Mouse (Mus musculus): ENCODE data around the gene Dgke.

Gene Dgke

GRCm38 (mm10) chr11:89030552-89030951 is 36.1 kb downstream of the Dgke start:
- CTCF ChIA-PET: interaction anchor here (0.5 to 3.9 kb wide), 16 partner anchors 9 to 44 kb away, joined by 3 to 18 read pairs (median 4); no protein-coding TSS in a partner anchor
- POLR2A ChIA-PET: interaction anchor here (0.6 to 5.2 kb wide), 43 partner anchors 9 to 101 kb away, joined by 3 to 61 read pairs (median 5); partner anchors contain the start of genes Dgke (in 1 of the 4) and Trim25 (in 1 of the 4)

DNA sequence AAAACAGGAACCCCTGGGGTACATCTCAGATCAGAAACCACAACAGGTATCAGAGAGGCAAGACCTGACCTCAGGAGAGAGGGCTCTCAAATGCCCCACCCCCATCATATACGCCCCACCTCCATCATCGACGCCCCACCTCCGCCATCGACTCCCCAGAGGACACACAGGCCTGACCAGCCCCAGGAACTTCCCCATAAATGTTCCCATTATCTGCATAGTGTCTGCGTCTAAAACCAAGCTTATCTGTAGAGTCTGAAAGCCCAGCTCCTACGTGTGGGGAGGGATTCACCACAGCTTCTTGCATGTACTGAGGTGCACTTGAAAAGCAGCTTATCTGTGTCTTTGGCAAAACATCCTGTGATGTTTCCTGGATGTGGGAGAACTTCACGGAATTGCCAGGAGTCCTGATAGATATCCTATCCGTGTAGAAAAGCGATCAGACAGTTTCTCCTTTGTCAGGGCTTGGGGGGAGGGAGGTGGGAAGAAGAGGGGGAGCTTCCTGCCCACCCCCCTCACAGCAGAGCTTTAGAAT is 37.7 kb downstream of the Dgke start:
- CTCF ChIA-PET: interaction anchor here (0.7 to 3.9 kb wide), 13 partner anchors 8 to 53 kb away, joined by 3 to 18 read pairs (median 4); no protein-coding TSS in a partner anchor
- POLR2A ChIA-PET: interaction anchor here (0.6 to 5.2 kb wide), 39 partner anchors 7 to 96 kb away, joined by 3 to 61 read pairs (median 4); partner anchors contain the start of genes Coil (in 1 of the 4) and Trim25 (in 1 of the 4)

DNA sequence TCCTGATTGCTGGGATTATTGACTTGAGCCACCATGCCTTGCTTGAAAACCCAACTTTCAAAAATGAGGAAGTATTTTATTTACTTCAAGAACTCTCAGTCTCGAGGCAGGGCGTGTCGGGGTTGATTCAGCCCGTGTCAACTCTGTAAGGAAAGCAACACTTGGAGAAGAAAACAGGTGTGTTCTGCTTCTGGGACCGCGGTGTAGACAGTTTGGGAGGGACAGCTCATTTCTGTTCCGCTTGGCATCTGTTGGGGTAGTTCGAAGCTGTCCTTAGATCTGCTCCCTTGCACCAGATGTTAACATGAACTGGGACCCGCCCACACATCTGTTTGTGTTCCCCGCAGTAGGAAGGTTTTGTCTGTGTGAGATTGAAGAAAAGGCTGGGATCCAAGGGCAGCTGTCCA is 38.7 kb downstream of the Dgke start:
- POLR2A ChIA-PET: interaction anchor here in 3 of 4 experiments (0.5 to 5.2 kb wide), 20 partner anchors 9 to 118 kb away, joined by 3 to 61 read pairs (median 4); partner anchors contain the start of genes Coil (in 1 of the 3) and Trim25 (in 1 of the 3)
- CTCF ChIA-PET: interaction anchor here in 3 of 4 experiments (1.0 to 3.9 kb wide), 6 partner anchors 12 to 52 kb away, joined by 3 to 15 read pairs (median 3); no protein-coding TSS in a partner anchor

DNA sequence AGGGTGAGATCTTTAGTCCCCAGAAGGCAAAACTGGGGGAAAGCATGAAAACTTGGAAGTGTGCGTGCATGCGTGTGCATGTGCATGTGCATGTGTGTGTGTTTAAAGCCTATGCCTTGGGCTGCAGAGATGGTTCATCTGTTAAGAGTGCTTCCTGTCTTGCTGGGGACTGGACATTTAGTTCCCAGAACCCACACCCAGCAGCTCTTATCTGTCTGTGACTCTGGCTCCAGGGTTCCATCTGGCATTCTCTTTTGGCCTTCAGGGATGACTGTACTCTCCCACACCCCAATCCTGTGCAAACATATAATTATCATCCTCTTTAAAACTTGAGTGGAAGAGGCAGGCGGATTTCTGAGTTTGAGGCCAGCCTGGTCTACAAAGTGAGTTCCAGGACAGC is 40.5 kb downstream of the Dgke start:
- CTCF ChIA-PET: interaction anchor here in 2 of 4 experiments (0.6 to 1.6 kb wide), 5 partner anchors 14 to 50 kb away, joined by 3 to 5 read pairs (median 3); no protein-coding TSS in a partner anchor
- POLR2A ChIA-PET: interaction anchor here in 3 of 4 experiments (0.6 to 1.9 kb wide), 9 partner anchors 9 to 1113 kb away, joined by 3 to 12 read pairs (median 3); no protein-coding TSS in a partner anchor

DNA sequence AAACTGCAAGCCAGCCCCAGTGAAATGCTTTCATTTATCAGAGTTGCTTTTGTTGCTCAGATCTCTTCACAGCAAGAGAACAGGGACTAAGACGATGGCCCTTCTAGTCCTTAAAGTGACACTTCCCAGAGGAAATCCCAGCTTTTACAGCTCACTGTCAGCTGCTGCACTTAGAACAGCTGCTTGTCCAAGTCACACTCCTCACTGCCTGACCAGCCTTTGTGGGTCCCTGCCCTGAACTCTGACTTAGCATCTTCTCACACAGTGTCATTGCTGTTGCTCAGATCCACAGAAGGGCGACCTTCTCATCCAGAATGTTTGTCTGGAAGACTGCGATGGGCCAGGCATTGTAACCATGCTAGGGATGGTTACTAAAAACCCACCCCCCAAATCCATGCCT is 41.0 kb downstream of the Dgke start:
- POLR2A ChIA-PET: interaction anchor here in 2 of 4 experiments (0.8 to 1.9 kb wide), 7 partner anchors 16 to 33 kb away, joined by 3 to 12 read pairs (median 3); no protein-coding TSS in a partner anchor
- CTCF ChIA-PET: interaction anchor here in 1 of 4 experiments (1.6 kb wide), 1 partner anchor 32 kb away, joined by 5 read pairs; no protein-coding TSS in a partner anchor

DNA sequence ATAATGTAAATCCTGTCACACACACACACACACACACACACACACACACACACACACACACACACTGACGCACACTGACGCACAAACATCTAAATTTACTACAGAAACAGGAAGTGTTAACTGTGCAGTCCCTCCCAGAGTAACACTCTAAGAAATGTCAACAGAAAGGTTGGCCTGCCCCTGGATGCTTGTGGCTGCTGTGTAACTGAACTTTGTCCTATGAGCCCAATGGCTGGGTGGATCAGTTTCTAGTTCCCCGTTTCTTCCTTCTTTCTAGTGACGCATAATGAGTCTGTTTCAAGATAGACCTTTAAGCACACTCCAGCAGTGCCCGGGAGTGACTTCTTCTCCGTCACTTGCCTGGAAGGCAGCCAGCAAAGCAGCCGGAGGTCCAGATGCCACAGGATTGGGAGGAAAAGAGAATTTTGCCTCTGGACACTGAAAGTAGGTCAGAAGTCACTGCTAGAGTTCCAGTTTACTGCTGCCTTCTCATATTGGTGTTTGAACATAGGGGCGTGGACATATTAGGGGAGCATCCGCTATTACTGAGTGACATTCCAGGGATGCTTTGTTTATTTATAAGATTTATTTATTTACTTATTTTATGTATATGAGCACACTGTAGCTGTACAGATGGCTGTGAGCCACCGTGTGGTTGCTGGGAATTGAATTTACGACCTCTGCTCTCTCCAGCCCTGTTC is 42.3 kb downstream of the Dgke start:
- POLR2A ChIA-PET: interaction anchor here in 3 of 4 experiments (0.6 to 11.1 kb wide), 10 partner anchors 8 to 107 kb away, joined by 3 to 218 read pairs (median 3); partner anchors contain the start of gene Trim25 (in 2 of the 3)
- CTCF ChIA-PET: interaction anchor here in 1 of 4 experiments (0.7 kb wide), 1 partner anchor 34 kb away, joined by 3 read pairs; no protein-coding TSS in a partner anchor

GRCm38 (mm10) chr11:89023477-89023876 is 43.2 kb downstream of the Dgke start:
- POLR2A ChIA-PET: interaction anchor here in 3 of 4 experiments (0.7 to 11.1 kb wide), 7 partner anchors 12 to 122 kb away, joined by 3 to 218 read pairs (median 18); partner anchors contain the start of gene Trim25 (in 2 of the 3)
- CTCF ChIA-PET: interaction anchor here in 2 of 4 experiments (0.7 to 1.0 kb wide), 2 partner anchors 27 to 35 kb away, joined by 3 read pairs; no protein-coding TSS in a partner anchor

GRCm38 (mm10) chr11:89022120-89022731 is 44.4 kb downstream of the Dgke start:
- POLR2A ChIA-PET: interaction anchor here (0.6 to 11.1 kb wide), 52 partner anchors 8 to 90 kb away, joined by 3 to 218 read pairs (median 7); partner anchors contain the start of genes Trim25 (in 3 of the 4), Coil (in 2 of the 4), Dgke (in 1 of the 4) and Scpep1 (in 1 of the 4)
- CTCF ChIA-PET: interaction anchor here (0.6 to 4.5 kb wide), 27 partner anchors 7 to 968 kb away, joined by 3 to 30 read pairs (median 5); partner anchors contain the start of gene Trim25 (in 1 of the 4)

DNA sequence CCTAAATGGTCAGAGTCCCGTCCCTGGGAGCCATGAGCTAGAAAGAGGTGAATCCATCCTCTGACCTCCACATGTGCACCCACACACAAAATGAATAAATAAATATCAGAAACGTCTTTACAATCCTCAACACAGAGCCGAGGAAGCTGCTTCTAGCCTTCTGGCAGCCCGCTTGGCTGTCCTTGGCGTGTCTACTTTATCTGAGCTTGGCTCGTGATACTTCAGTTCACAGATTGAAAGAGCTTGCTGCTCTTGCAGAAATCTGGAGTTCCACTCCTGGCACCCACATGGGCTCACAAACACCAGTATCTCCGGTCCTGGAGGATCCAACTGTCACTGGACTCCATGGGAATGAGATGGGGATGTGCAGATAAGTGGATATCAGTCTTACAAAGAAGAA is 45.0 kb downstream of the Dgke start:
- ChIA-PET POLR2A (interaction anchor here (0.6 to 11.1 kb wide), 51 partner anchors 8 to 164 kb away, joined by 3 to 218 read pairs (median 7); partner anchors contain the start of genes Trim25 (in 4 of the 4), Coil (in 2 of the 4), Dgke (in 1 of the 4) and Scpep1 (in 1 of the 4)), CTCF (interaction anchor here (0.6 to 4.5 kb wide), 32 partner anchors 8 to 967 kb away, joined by 3 to 30 read pairs (median 5); partner anchors contain the start of gene Trim25 (in 2 of the 4))

- CTCF ChIA-PET: interaction anchor here (0.5 to 4.5 kb wide), 29 partner anchors 9 to 172 kb away, joined by 3 to 30 read pairs (median 5); partner anchors contain the start of gene Trim25 (in 2 of the 4)
- POLR2A ChIA-PET: interaction anchor here (0.6 to 11.1 kb wide), 44 partner anchors 8 to 163 kb away, joined by 3 to 218 read pairs (median 7); partner anchors contain the start of genes Trim25 (in 4 of the 4) and Dgke (in 1 of the 4)
Observed at GRCm38 (mm10) chr11:89020681-89021305, 45.9 kb downstream of the Dgke start.

DNA sequence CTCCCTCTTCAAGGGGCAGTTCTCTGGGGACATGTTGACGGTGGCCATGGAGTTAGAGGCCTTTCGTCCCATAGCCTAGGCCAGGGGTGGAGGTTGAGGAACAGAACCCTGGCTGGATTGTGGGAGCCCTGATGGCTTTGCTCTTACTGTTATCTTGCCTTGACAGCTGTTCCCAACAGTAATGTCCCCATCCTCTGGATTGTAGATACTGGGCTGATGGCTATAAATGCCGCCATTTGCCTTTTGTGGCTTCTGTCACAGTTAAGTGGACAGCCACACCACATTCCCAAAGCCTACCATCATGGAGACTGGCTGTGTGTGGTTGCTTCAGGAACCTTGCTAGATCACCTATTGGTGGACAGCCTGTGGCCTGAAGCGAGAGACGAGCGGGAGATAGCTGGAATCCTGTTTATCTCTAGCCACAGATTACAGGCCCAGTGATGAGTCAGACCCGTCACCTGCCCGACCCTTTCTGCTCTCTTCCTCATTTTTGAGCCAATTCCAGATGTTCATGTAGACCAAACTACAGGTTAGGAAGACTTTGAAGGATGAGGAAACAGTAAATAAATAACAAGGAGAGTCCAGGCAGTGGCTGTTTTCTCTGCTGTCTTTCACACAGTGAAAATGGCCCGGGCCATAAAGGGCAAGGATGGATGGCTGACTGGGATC is 49.0 kb downstream of the Dgke start:
- CTCF ChIA-PET: interaction anchor here in 1 of 4 experiments (2.3 kb wide), 1 partner anchor 24 kb away, joined by 6 read pairs; no protein-coding TSS in a partner anchor
- POLR2A ChIA-PET: interaction anchor here in 2 of 4 experiments (0.6 to 11.1 kb wide), 21 partner anchors 7 to 55 kb away, joined by 3 to 218 read pairs (median 4); partner anchors contain the start of gene Trim25 (in 2 of the 2)

DNA sequence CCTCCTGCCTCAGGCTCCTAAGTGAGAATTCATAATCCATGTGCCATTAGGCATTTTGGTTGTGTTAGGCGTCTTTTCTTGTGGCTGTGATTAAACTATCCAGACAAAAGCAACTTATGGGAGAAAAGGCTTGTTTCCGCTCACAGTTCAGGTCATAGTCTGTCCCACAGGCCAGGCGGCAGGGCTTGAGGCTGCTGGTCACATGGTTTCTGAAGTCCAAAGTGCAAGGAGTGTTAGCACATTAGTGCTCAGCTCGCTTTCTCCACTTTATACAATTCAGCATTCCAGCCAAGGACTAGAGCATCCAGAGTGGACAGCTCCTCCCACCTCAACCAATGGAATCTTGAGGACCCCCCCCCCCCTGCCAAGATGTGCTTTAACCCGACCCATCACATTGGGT is 54.4 kb downstream of the Dgke start:
- POLR2A ChIA-PET: interaction anchor here in 3 of 4 experiments (0.8 to 8.1 kb wide), 11 partner anchors 8 to 47 kb away, joined by 3 to 103 read pairs (median 4); partner anchors contain the start of gene Trim25 (in 2 of the 3)
- CTCF ChIA-PET: interaction anchor here in 1 of 4 experiments (1.3 kb wide), 1 partner anchor 56 kb away, joined by 3 read pairs; no protein-coding TSS in a partner anchor

DNA sequence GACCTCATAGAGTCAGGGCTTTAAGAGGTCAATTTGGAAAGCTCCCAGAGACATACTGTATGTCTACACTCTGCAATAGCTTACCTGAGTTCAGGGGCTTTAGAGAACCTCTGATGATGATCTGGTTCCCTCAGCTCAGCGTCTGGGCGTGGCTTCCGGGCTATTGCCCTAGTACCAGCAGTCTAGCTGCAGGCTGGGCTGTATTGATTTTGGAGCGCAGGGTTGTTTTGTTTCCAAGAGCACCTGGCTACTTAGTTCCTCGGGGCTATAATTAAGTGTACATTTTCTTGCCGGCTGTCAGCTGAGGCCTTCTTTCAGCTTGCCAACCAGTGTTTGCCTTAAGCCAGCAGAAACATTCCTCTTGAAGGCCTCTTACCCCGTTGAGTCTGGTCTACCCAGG is 57.2 kb downstream of the Dgke start:
- CTCF ChIA-PET: interaction anchor here (0.6 to 3.1 kb wide), 11 partner anchors 10 to 297 kb away, joined by 3 to 14 read pairs (median 4); no protein-coding TSS in a partner anchor
- POLR2A ChIA-PET: interaction anchor here (0.5 to 8.1 kb wide), 28 partner anchors 10 to 808 kb away, joined by 3 to 103 read pairs (median 4); partner anchors contain the start of gene Trim25 (in 3 of the 4)

- CTCF ChIA-PET: interaction anchor here (0.6 to 3.1 kb wide), 17 partner anchors 9 to 1041 kb away, joined by 3 to 14 read pairs (median 4); no protein-coding TSS in a partner anchor
- POLR2A ChIA-PET: interaction anchor here (0.5 to 8.1 kb wide), 32 partner anchors 9 to 807 kb away, joined by 3 to 103 read pairs (median 4); partner anchors contain the start of gene Trim25 (in 3 of the 4)
Observed at GRCm38 (mm10) chr11:89009066-89009465, 57.6 kb downstream of the Dgke start.

GRCm38 (mm10) chr11:89007582-89007981 is 59.1 kb downstream of the Dgke start:
- ChIA-PET CTCF (interaction anchor here in 1 of 4 experiments (0.6 kb wide), 1 partner anchor 23 kb away, joined by 4 read pairs; no protein-coding TSS in a partner anchor), POLR2A (interaction anchor here in 3 of 4 experiments (0.6 to 8.1 kb wide), 12 partner anchors 8 to 664 kb away, joined by 3 to 103 read pairs (median 4); partner anchors contain the start of gene Trim25 (in 1 of the 3))

DNA sequence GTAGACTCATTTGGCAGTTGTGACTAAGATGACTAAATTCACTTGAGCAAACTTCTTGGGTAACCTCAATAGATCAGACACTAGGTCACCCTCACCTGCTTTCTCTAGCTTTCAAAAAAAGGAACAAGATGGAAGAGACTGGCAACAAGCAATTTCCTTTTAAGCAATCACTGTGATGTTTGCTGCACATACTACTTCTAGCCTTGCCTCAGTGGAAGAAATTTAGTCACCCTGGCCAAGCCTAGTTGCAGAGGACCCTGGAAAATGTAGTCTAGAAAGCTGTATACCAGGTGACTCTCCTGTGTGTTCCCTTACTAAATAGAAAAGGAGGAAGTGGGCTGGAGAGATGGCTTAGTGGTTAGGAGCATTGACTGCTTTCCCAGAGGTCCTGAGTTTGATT is 60.2 kb downstream of the Dgke start:
- CTCF ChIA-PET: no interaction called here
- POLR2A ChIA-PET: interaction anchor here in 3 of 4 experiments (1.0 to 32.1 kb wide), 6 partner anchors 7 to 52 kb away, joined by 3 to 979 read pairs (median 54); partner anchors contain the start of genes Coil (in 1 of the 3), Elobl (in 1 of the 3) and Trim25 (in 1 of the 3)

All from embryonic stem cell, embryonic (primary cell).